Mouse (Mus musculus): ENCODE measurements around the gene Pabpc4.
"Not testable (repeated sequence)": the region's sequence is repeated elsewhere in the genome, so short reads cannot be mapped to it uniquely, and the experiment has no call there.

The Pabpc4 gene

GRCm38 (mm10) chr4:123247147-123247880 lies 14.8 kb upstream of the Pabpc4 start:
- in situ Hi-C loops (cut with MseI, MboI): no loop called here

- in situ Hi-C loops (cut with MseI, MboI): no loop called here
Measured at GRCm38 (mm10) chr4:123248971-123249567, 13.1 kb upstream of the Pabpc4 start.

GRCm38 (mm10) chr4:123252214-123252613 lies 9.9 kb upstream of the Pabpc4 start:
- in situ Hi-C loops (cut with MseI, MboI): loop anchor here (5.0 to 10.0 kb wide), 2 partner anchors 35 to 97 kb away; no protein-coding TSS in a partner anchor

- in situ Hi-C loops (cut with MseI, MboI): loop anchor here (5.0 to 10.0 kb wide), 3 partner anchors 32 to 100 kb away; no protein-coding TSS in a partner anchor
Measured at GRCm38 (mm10) chr4:123254617-123255016, 7.5 kb upstream of the Pabpc4 start.

GRCm38 (mm10) chr4:123260071-123260746 lies 1.9 kb upstream of the Pabpc4 start:
- in situ Hi-C loops (cut with MseI, MboI): no loop called here

- in situ Hi-C loops (cut with MseI, MboI): no loop called here
Measured at GRCm38 (mm10) chr4:123271063-123271462, 8.9 kb downstream of the Pabpc4 start.

- in situ Hi-C loops (cut with MseI, MboI): no loop called here
Measured at GRCm38 (mm10) chr4:123280117-123280516, 18.0 kb downstream of the Pabpc4 start.

- in situ Hi-C loops (cut with MseI, MboI): no loop called here
Measured at GRCm38 (mm10) chr4:123282500-123282899, 20.3 kb downstream of the Pabpc4 start.

GRCm38 (mm10) chr4:123282915-123283674 lies 20.9 kb downstream of the Pabpc4 start:
- in situ Hi-C loops (cut with MseI, MboI): not testable (repeated sequence)

- in situ Hi-C loops (cut with MseI, MboI): not testable (repeated sequence)
Measured at GRCm38 (mm10) chr4:123283675-123284064, 21.5 kb downstream of the Pabpc4 start.

- in situ Hi-C loops (cut with MseI, MboI): no loop called here
Measured at GRCm38 (mm10) chr4:123284731-123285624, 22.8 kb downstream of the Pabpc4 start.

- in situ Hi-C loops (cut with MseI, MboI): no loop called here
Measured at GRCm38 (mm10) chr4:123286790-123287189, 24.6 kb downstream of the Pabpc4 start.

- in situ Hi-C loops (cut with MseI, MboI): no loop called here
Measured at GRCm38 (mm10) chr4:123289038-123289437, 26.9 kb downstream of the Pabpc4 start.

- in situ Hi-C loops (cut with MseI, MboI): no loop called here
Measured at GRCm38 (mm10) chr4:123292390-123292789, 30.2 kb downstream of the Pabpc4 start.

- in situ Hi-C loops (cut with MseI, MboI): no loop called here
Measured at GRCm38 (mm10) chr4:123292989-123293388, 30.8 kb downstream of the Pabpc4 start.

- in situ Hi-C loops (cut with MseI, MboI): no loop called here
Measured at GRCm38 (mm10) chr4:123293661-123294443, 31.7 kb downstream of the Pabpc4 start.

GRCm38 (mm10) chr4:123295026-123295425 lies 32.9 kb downstream of the Pabpc4 start:
- in situ Hi-C loops (cut with MseI, MboI): not testable (repeated sequence)

GRCm38 (mm10) chr4:123295516-123296147 lies 33.5 kb downstream of the Pabpc4 start:
- in situ Hi-C loops (cut with MseI, MboI): no loop called here

- in situ Hi-C loops (cut with MseI, MboI): no loop called here
Measured at GRCm38 (mm10) chr4:123296148-123296534, 34.0 kb downstream of the Pabpc4 start.

All from mouse trophoblast stem cell (cell line).